Mouse (Mus musculus) kidney, adult 11 months (tissue): ENCODE measurements at regions not wholly inside any gene's neighbourhood (a gene's known extent, or its start where the extent isn't known, plus 50 kb on each side); places are given as distances from the start of the nearest gene placed in this dataset.
"Not testable (repeated sequence)": the region's sequence is repeated elsewhere in the genome, so short reads cannot be mapped to it uniquely, and the experiment has no call there.

Source experiments
- DNase-seq: peaks from one replicate; pipeline ENCODE4 v3.0.0; 2022

GRCm38 (mm10) chr13:50754911-50755310 lies 56.8 kb downstream of the Gm8765 start:
- DNase-seq, result not testable (repeated sequence)

DNA sequence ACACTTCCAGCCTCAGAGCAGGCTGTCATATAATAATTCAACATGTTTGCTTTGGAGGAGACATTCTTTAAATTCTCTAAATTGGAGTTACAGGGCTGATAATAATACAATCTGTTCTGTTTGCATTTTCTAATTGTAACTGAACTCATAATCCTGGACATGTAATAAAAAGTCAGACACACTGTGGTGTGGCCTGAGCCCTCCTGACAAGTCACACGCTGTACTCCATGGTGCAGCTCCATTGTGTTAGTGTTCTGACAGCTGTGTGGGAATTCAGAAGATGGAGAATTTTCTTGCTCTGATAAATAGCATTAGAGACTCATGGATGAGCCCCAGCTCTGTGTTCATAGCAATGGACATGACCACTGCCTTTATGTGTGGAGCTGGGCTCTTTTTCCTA lies 58.2 kb downstream of the Gm8765 start:
- not testable (repeated sequence) for DNase-seq

- DNase-seq, result no peak
Measured at GRCm38 (mm10) chr13:50764618-50765017, 66.5 kb downstream of the Gm8765 start.

DNA sequence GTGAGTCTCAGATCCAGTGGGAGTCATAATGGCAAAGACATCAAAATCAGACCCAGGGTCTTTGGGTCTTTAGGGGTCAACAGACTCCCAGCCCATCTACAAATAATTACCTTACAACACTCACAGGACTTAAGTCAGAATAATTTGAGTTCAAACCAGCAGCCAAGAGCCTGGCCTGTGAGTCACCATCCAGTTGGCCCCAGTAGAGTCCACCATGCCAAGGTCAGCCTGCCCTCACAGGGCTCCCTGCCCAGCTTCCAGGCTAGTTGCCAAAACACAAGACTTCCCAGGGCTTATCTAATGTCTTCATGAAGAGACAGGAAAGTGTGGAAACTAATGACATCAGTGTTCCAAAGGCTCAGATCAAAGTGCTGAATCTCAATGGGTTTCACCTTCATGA lies 81.9 kb downstream of the Gm8765 start:
- peak; percentile 6 for DNase-seq

DNA sequence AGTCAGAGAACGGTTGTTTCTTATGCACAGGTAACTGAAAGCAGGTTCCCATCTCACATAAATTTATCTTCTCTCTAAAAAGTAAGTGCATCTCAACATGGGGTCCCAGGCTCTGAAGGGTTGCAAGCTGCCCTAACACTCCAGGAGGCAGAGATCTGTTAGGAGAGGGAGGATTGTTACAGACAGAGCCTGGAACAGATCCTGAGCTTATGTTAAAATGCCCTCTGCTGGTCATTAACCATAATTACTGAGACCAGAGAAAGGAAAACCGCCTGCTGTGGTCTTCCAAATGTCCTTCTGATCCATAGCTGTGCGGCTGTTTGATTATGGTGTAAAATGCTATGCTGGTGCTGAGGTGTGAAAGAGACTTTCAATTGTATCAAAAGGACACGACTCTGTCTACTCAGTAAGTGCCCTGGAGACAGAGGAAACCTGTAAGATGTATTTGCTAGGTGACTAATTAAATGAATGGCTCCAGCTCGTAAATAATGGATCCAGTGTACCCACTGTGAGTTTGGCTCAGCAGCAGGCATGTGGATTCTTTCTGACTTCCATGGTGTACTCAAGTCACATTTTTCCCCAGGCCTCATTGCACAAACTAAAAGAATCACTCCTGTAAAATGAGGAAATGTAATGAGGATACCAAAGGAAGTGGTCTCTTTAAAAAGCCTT lies 131.9 kb downstream of the Gm8765 start:
- DNase-seq, result not testable (repeated sequence)
